Mouse (Mus musculus) gastrocnemius, postnatal 36 days (tissue): Measurements from ENCODE around the gene Svep1. TPM values are rescaled to one million over a fixed set of nuclear protein-coding genes. Genes with fewer than 3 reads are reported as not detected.

Experiments used
- DNase-seq, 2 experiments: peaks; one replicate each; pipeline ENCODE4 v3.0.0; 2022
- intact Hi-C: fragments of 180-260 bp; cut with DNase I; formaldehyde crosslinking; loops from one replicate; pipeline ENCODE4 v1.15.1; 2025
- total RNA-seq, 2 experiments: library from RNA; stranded (reverse); gene quantifications; 2 replicates each; pipeline ENCODE4 v1.2.3; 2021

Svep1 gene
- total RNA-seq, 2 experiments from 2014 or later: 6.5 to 6.8 TPM

DNA sequence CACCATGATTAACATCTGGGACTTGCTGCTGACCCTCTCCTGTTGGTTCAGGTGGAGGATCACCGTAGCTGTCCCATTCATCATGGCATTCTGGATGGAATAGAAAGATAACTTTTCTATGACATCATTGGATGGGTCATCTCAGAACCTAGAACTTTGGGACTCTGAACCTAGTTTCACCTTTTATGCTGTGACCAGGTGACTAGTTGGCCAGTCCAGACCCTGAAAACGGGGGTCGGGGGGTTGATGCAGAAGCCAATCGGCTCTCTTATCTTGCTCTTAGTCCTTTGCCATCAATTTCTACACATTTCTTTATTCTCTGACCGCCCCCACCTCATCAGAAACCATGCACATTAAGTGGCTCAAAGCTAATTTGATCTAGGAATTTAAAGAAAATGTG lies 197.6 kb downstream of the Svep1 start, which contains the start of gene Txndc8:
TSS of gene Txndc8 (minus strand) at position 101 of the 400 bp plus-strand sequence.
- intact Hi-C loops: no loop called here
- no peak for DNase-seq

- intact Hi-C loops: no loop called here
- no peak for DNase-seq
Observed at GRCm38 (mm10) chr4:58003501-58003900, 203.2 kb downstream of the Svep1 start.

Other genes with a start within 250 kb of the Svep1 start
- not detected for gene Txndc8, start 197.7 kb downstream of the Svep1 start, total RNA-seq
- gene Musk, start 79.1 kb upstream of the Svep1 start, total RNA-seq: 10 to 100 TPM; 24.9 to 39.6 TPM